Mouse (Mus musculus): ENCODE measurements around the gene Bloc1s1.

The Bloc1s1 gene

GRCm38 (mm10) chr10:128909567-128910028 lies 14.2 kb downstream of the Bloc1s1 start:
- Histone ChIP-seq H3K4me1 (replicated peaks; ENCODE audit: low read depth, low read length) (peaks cover 59% of the 10 kb centered on the region), H3K9me3 (ENCODE audit: low read length) (no peaks in the 10 kb centered on the region), H3K4me3 (replicated peaks; ENCODE audit: low read length) (peak overlapping the region; percentile 90), H3K36me3 (ENCODE audit: insufficient read depth, low read length) (peaks cover 34% of the 10 kb centered on the region), H3K27me3 (ENCODE audit: insufficient read depth, low read length) (peaks cover 21% of the 10 kb centered on the region)
- no peak for TF ChIP-seq POU5F1 (IDR thresholded peaks at IDR 0.05; ENCODE audit: borderline replicate concordance, low read length)
- TF ChIP-seq NANOG (IDR thresholded peaks at IDR 0.05; ENCODE audit: borderline replicate concordance, low read length) = no peak
- TF ChIP-seq CTCF (conservative IDR thresholded peaks at IDR 0.05; ENCODE audit: low read length) = no peak

- peaks cover 21% of the 10 kb centered on the region for H3K27me3 ChIP-seq (ENCODE audit: insufficient read depth, low read length)
Observed at GRCm38 (mm10) chr10:128908778-128909448, 14.9 kb downstream of the Bloc1s1 start.

DNA sequence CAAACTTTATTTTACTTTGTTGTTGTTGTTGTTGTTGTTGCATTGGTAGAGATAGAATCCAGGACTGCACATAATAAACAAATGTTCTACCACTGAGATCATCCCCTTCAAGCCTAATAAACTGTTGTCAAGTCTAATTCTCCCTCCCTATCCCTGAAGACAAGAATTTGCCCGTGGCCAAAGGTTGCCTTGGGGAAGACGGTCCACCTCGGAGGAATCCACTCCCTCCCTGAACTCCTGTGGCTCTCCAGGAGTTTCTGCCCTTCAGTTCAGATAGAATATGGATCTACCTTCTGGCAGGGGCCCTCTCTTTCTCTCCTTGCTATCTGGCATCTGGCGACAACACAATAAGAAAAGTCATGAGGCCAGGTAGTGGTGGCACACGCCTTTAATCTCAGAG lies 19.0 kb downstream of the Bloc1s1 start:
- Histone ChIP-seq H3K27me3 (ENCODE audit: insufficient read depth, low read length) (peaks cover 17% of the 10 kb centered on the region), H3K36me3 (ENCODE audit: insufficient read depth, low read length) (no peaks in the 10 kb centered on the region), H3K4me1 (replicated peaks; ENCODE audit: low read depth, low read length) (peaks cover 68% of the 10 kb centered on the region), H3K4me3 (replicated peaks; ENCODE audit: low read length) (no peak overlapping the region), H3K9me3 (ENCODE audit: low read length) (no peaks in the 10 kb centered on the region)
- TF ChIP-seq NANOG (IDR thresholded peaks at IDR 0.05; ENCODE audit: borderline replicate concordance, low read length) (no peak), CTCF (conservative IDR thresholded peaks at IDR 0.05; ENCODE audit: low read length) (no peak), POU5F1 (IDR thresholded peaks at IDR 0.05; ENCODE audit: borderline replicate concordance, low read length) (no peak)

More at GRCm38 (mm10) chr10:128908778-128909448, 14.9 kb downstream of the Bloc1s1 start:
- Histone ChIP-seq H3K9me3 (ENCODE audit: low read length) (no peaks in the 10 kb centered on the region), H3K4me3 (replicated peaks; ENCODE audit: low read length) (peak overlapping the region; percentile 90), H3K4me1 (replicated peaks; ENCODE audit: low read depth, low read length) (peaks cover 60% of the 10 kb centered on the region), H3K36me3 (ENCODE audit: insufficient read depth, low read length) (peaks cover 27% of the 10 kb centered on the region)
- no peak for TF ChIP-seq NANOG (IDR thresholded peaks at IDR 0.05; ENCODE audit: borderline replicate concordance, low read length)
- no peak for TF ChIP-seq POU5F1 (IDR thresholded peaks at IDR 0.05; ENCODE audit: borderline replicate concordance, low read length)
- no peak for TF ChIP-seq CTCF (conservative IDR thresholded peaks at IDR 0.05; ENCODE audit: low read length)

- Histone ChIP-seq H3K4me1 (replicated peaks; ENCODE audit: low read depth, low read length) (peaks cover 63% of the 10 kb centered on the region), H3K4me3 (replicated peaks; ENCODE audit: low read length) (no peak overlapping the region), H3K9me3 (ENCODE audit: low read length) (no peaks in the 10 kb centered on the region), H3K36me3 (ENCODE audit: insufficient read depth, low read length) (no peaks in the 10 kb centered on the region), H3K27me3 (ENCODE audit: insufficient read depth, low read length) (peaks cover 3% of the 10 kb centered on the region; the same call in 1 of the 2 replicates)
- TF ChIP-seq POU5F1 (IDR thresholded peaks at IDR 0.05; ENCODE audit: borderline replicate concordance, low read length) = no peak
- no peak for TF ChIP-seq NANOG (IDR thresholded peaks at IDR 0.05; ENCODE audit: borderline replicate concordance, low read length)
- TF ChIP-seq CTCF (conservative IDR thresholded peaks at IDR 0.05; ENCODE audit: low read length) = no peak
Observed at GRCm38 (mm10) chr10:128902409-128902988, 21.3 kb downstream of the Bloc1s1 start.

GRCm38 (mm10) chr10:128901409-128901808 lies 22.4 kb downstream of the Bloc1s1 start:
- Histone ChIP-seq H3K9me3 (ENCODE audit: low read length) (no peaks in the 10 kb centered on the region), H3K36me3 (ENCODE audit: insufficient read depth, low read length) (no peaks in the 10 kb centered on the region), H3K4me1 (replicated peaks; ENCODE audit: low read depth, low read length) (peaks cover 69% of the 10 kb centered on the region), H3K27me3 (ENCODE audit: insufficient read depth, low read length) (peaks cover 13% of the 10 kb centered on the region), H3K4me3 (replicated peaks; ENCODE audit: low read length) (peak overlapping the region; percentile 57; the same call in 1 of the 2 replicates)
- TF ChIP-seq POU5F1 (IDR thresholded peaks at IDR 0.05; ENCODE audit: borderline replicate concordance, low read length) = no peak
- no peak for TF ChIP-seq CTCF (conservative IDR thresholded peaks at IDR 0.05; ENCODE audit: low read length)
- TF ChIP-seq NANOG (IDR thresholded peaks at IDR 0.05; ENCODE audit: borderline replicate concordance, low read length) = no peak

- H3K4me3 ChIP-seq (replicated peaks; ENCODE audit: low read length) = peak within 1 kb of the TSS; percentile 57
- TF ChIP-seq NANOG (IDR thresholded peaks at IDR 0.05; ENCODE audit: borderline replicate concordance, low read length) (peak; percentile 52; the same call in 1 of the 2 replicates), CTCF (conservative IDR thresholded peaks at IDR 0.05; ENCODE audit: low read length) (no peak)
Observed at GRCm38 (mm10) chr10:128900698-128901097, 23.1 kb downstream of the Bloc1s1 start, which contains the start of gene Cd63. TSS of gene Cd63 (plus strand) at chr10:128900989.

GRCm38 (mm10) chr10:128899759-128900490 lies 23.9 kb downstream of the Bloc1s1 start:
- H3K27me3 ChIP-seq (ENCODE audit: insufficient read depth, low read length) = peaks cover 24% of the 10 kb centered on the region
- no peak overlapping the region; the same call in 1 of the 2 replicates for H3K4me3 ChIP-seq (replicated peaks; ENCODE audit: low read length)
- no peaks in the 10 kb centered on the region for H3K9me3 ChIP-seq (ENCODE audit: low read length)
- no peak for TF ChIP-seq CTCF (conservative IDR thresholded peaks at IDR 0.05; ENCODE audit: low read length)
- no peak for TF ChIP-seq POU5F1 (IDR thresholded peaks at IDR 0.05; ENCODE audit: borderline replicate concordance, low read length)
- no peak for TF ChIP-seq NANOG (IDR thresholded peaks at IDR 0.05; ENCODE audit: borderline replicate concordance, low read length)
- no peaks in the 10 kb centered on the region for H3K36me3 ChIP-seq (ENCODE audit: insufficient read depth, low read length)
- H3K4me1 ChIP-seq (replicated peaks; ENCODE audit: low read depth, low read length) = peaks cover 73% of the 10 kb centered on the region

More at GRCm38 (mm10) chr10:128900698-128901097, 23.1 kb downstream of the Bloc1s1 start, which contains the start of gene Cd63:
- peaks cover 20% of the 10 kb centered on the region for H3K27me3 ChIP-seq (ENCODE audit: insufficient read depth, low read length)
- H3K9me3 ChIP-seq (ENCODE audit: low read length) = no peaks in the 10 kb centered on the region
- H3K36me3 ChIP-seq (ENCODE audit: insufficient read depth, low read length) = no peaks in the 10 kb centered on the region
- H3K4me1 ChIP-seq (replicated peaks; ENCODE audit: low read depth, low read length) = peaks cover 70% of the 10 kb centered on the region

- Histone ChIP-seq H3K4me1 (replicated peaks; ENCODE audit: low read depth, low read length) (peaks cover 54% of the 10 kb centered on the region), H3K4me3 (replicated peaks; ENCODE audit: low read length) (no peak overlapping the region), H3K36me3 (ENCODE audit: insufficient read depth, low read length) (no peaks in the 10 kb centered on the region), H3K27me3 (ENCODE audit: insufficient read depth, low read length) (peaks cover 46% of the 10 kb centered on the region), H3K9me3 (ENCODE audit: low read length) (no peaks in the 10 kb centered on the region)
- TF ChIP-seq NANOG (IDR thresholded peaks at IDR 0.05; ENCODE audit: borderline replicate concordance, low read length) (no peak), CTCF (conservative IDR thresholded peaks at IDR 0.05; ENCODE audit: low read length) (no peak), POU5F1 (IDR thresholded peaks at IDR 0.05; ENCODE audit: borderline replicate concordance, low read length) (no peak)
Observed at GRCm38 (mm10) chr10:128897501-128897900, 26.3 kb downstream of the Bloc1s1 start.
